Mouse (Mus musculus): Measurements from ENCODE around the gene Csrnp2.

- TF ChIP-seq CTCF (IDR thresholded peaks at IDR 0.05), result no peak
- TF ChIP-seq EP300 (IDR thresholded peaks at IDR 0.05), result no peak
These were observed 19.8 kb upstream of the Csrnp2 start for GRCm38 (mm10) chr15:100515121-100515520.

Measured in lung, postnatal 0 days (tissue).